Mouse (Mus musculus) heart, adult 2 months (tissue): ENCODE measurements around the gene Emc10.

Source experiments
- CTCF ChIP-seq: fragments of 200-600 bp; IDR thresholded peaks from 2 replicates; pipeline ENCODE4 v1.8.1; 2022; ENCODE audit warnings: antibody characterized with exemption, mild to moderate bottlenecking, moderate library complexity
- EP300 ChIP-seq: fragments of 200-500 bp; IDR thresholded peaks from 2 replicates; pipeline ENCODE4 v1.6.1; 2011; ENCODE audit warnings: low read depth, low read length, control low read depth; ENCODE audit not compliant: insufficient read depth

GRCm38 (mm10) chr7:44497361-44498055 lies 1.2 kb upstream of the Emc10 start:
- TF ChIP-seq CTCF = no peak
- TF ChIP-seq EP300 = no peak
